Mouse (Mus musculus) hindbrain, embryonic 14.5 days (tissue): ENCODE results near the gene Theg. TPM values are rescaled to one million over a fixed set of nuclear protein-coding genes. Genes with fewer than 3 reads are reported as not detected.

Experiments
- ATAC-seq: fragments of 200-750 bp; cut with Nextera tagmentation; 2 replicates; pipeline ENCODE4 v1.8.0; 2017; ENCODE audit warnings: moderate number of reproducible peaks, mild to moderate bottlenecking, moderate TSS enrichment, moderate library complexity; ENCODE audit not compliant: low FRiP score
- DNase-seq: peaks from one replicate; pipeline ENCODE4 v3.0.0-alpha.2; 2015; ENCODE audit warnings: low spot score
- H3K27ac ChIP-seq: fragments of 300-500 bp; sonication (generic); 2 replicates; pipeline ENCODE4 v1.5.1; 2014; ENCODE audit warnings: mild to moderate bottlenecking, moderate library complexity
- H3K27me3 ChIP-seq: fragments of 300-500 bp; sonication (generic); 2 replicates; pipeline ENCODE4 v1.6.1; 2014; ENCODE audit warnings: mild to moderate bottlenecking, low read length, mixed read lengths; ENCODE audit not compliant: control insufficient read depth, insufficient read depth
- H3K36me3 ChIP-seq: fragments of 300-500 bp; sonication (generic); replicated peaks from 2 replicates; pipeline ENCODE4 v1.6.1; 2014; ENCODE audit not compliant: control insufficient read depth, insufficient read depth
- H3K4me1 ChIP-seq: fragments of 300-500 bp; sonication (generic); replicated peaks from 2 replicates; pipeline ENCODE4 v1.6.1; 2014; ENCODE audit warnings: antibody characterized with exemption, low read length, mixed read lengths; ENCODE audit not compliant: control insufficient read depth, insufficient read depth
- H3K4me2 ChIP-seq: fragments of 300-500 bp; sonication (generic); replicated peaks from 2 replicates; pipeline ENCODE4 v1.6.1; 2014; ENCODE audit warnings: mild to moderate bottlenecking, moderate library complexity
- H3K4me3 ChIP-seq: fragments of 300-500 bp; sonication (generic); replicated peaks from 2 replicates; pipeline ENCODE4 v1.5.1; 2014; ENCODE audit warnings: mild to moderate bottlenecking, low read length
- H3K9ac ChIP-seq: fragments of 300-500 bp; sonication (generic); 2 replicates; pipeline ENCODE4 v1.6.1; 2014
- H3K9me3 ChIP-seq: fragments of 300-500 bp; sonication (generic); 2 replicates; pipeline ENCODE4 v1.6.1; 2016; ENCODE audit warnings: low read length; ENCODE audit not compliant: control insufficient read depth
- WGBS: fragments of 180-500 bp; shearing (Covaris S2); extraction: QIAGEN DNeasy Blood & Tissue Kit; methylation state at CpG from one replicate; pipeline ENCODE4 v1.1.7; 2014; 5-methylcytosine and 5-hydroxymethylcytosine counted together
- polyA plus RNA-seq: library from polyadenylated mRNA; unstranded; fragments of >200 nt; fragmentation: Nextera tagmentation; extraction: Ambion mirVana; gene quantifications from 2 replicates; pipeline ENCODE4 v1.2.1, GENCODE M21; 2014

The Theg gene
- polyA plus RNA-seq, 1 experiment from 2014 or later: not detected

- whole genome bisulfite sequencing: 92% methylated on average over 6 of the region's 6 CpGs
- ATAC-seq (no peak), DNase-seq (no peak)
- H3K27me3 ChIP-seq: no peaks in the 10 kb centered on the region
- no peaks in the 10 kb centered on the region for H3K9me3 ChIP-seq
- H3K27ac ChIP-seq: no peak overlapping the region
- no peaks in the 10 kb centered on the region for H3K4me1 ChIP-seq
- H3K4me2 ChIP-seq: no peak overlapping the region
- no peaks in the 10 kb centered on the region for H3K36me3 ChIP-seq
- no peak overlapping the region for H3K4me3 ChIP-seq
- no peak overlapping the region for H3K9ac ChIP-seq
These were observed 12.3 kb downstream of the Theg start for GRCm38 (mm10) chr10:79574796-79575195.

GRCm38 (mm10) chr10:79574350-79574749 lies 12.8 kb downstream of the Theg start:
- DNase-seq (no peak), ATAC-seq (no peak)
- H3K36me3 ChIP-seq: no peaks in the 10 kb centered on the region
- 85% methylated on average over 8 of the region's 8 CpGs for WGBS
- no peaks in the 10 kb centered on the region for H3K27me3 ChIP-seq
- no peak overlapping the region for H3K9ac ChIP-seq
- H3K4me2 ChIP-seq: no peak overlapping the region
- no peak overlapping the region for H3K4me3 ChIP-seq
- no peaks in the 10 kb centered on the region for H3K9me3 ChIP-seq
- H3K4me1 ChIP-seq: no peaks in the 10 kb centered on the region
- H3K27ac ChIP-seq: no peak overlapping the region

GRCm38 (mm10) chr10:79573611-79574010 lies 13.5 kb downstream of the Theg start:
- Histone ChIP-seq H3K4me2 (no peak overlapping the region), H3K9ac (no peak overlapping the region), H3K4me1 (no peaks in the 10 kb centered on the region), H3K36me3 (no peaks in the 10 kb centered on the region), H3K27ac (no peak overlapping the region), H3K9me3 (no peaks in the 10 kb centered on the region), H3K4me3 (no peak overlapping the region), H3K27me3 (no peaks in the 10 kb centered on the region)
- no peak for DNase-seq
- WGBS: 90% methylated on average over 6 of the region's 6 CpGs
- no peak for ATAC-seq

GRCm38 (mm10) chr10:79571314-79571713 lies 15.8 kb downstream of the Theg start:
- 95% methylated on average over 2 of the region's 2 CpGs for WGBS
- Histone ChIP-seq H3K4me3 (no peak overlapping the region), H3K4me1 (no peaks in the 10 kb centered on the region), H3K36me3 (no peaks in the 10 kb centered on the region), H3K9me3 (0 out of 2 replicates have a peak, but pooled peaks cover 7% of the 10 kb centered on the region), H3K4me2 (no peak overlapping the region), H3K9ac (no peak overlapping the region), H3K27me3 (no peaks in the 10 kb centered on the region), H3K27ac (no peak overlapping the region)
- ATAC-seq (no peak), DNase-seq (no peak)

- H3K4me1 ChIP-seq: no peaks in the 10 kb centered on the region
- H3K9me3 ChIP-seq: peaks cover 14% of the 10 kb centered on the region
- 89% methylated on average over 5 of the region's 5 CpGs for WGBS
- no peaks in the 10 kb centered on the region for H3K27me3 ChIP-seq
- H3K4me3 ChIP-seq: no peak overlapping the region
- DNase-seq: no peak
- H3K4me2 ChIP-seq: no peak overlapping the region
- no peak overlapping the region for H3K27ac ChIP-seq
- no peaks in the 10 kb centered on the region for H3K36me3 ChIP-seq
- H3K9ac ChIP-seq: no peak overlapping the region
- ATAC-seq: no peak
These were observed 17.2 kb downstream of the Theg start for GRCm38 (mm10) chr10:79569921-79570320.

- WGBS: 92% methylated on average over 2 of the region's 2 CpGs
- Histone ChIP-seq H3K9me3 (peaks cover 9% of the 10 kb centered on the region), H3K9ac (no peak overlapping the region), H3K4me1 (no peaks in the 10 kb centered on the region), H3K4me2 (no peak overlapping the region), H3K27ac (no peak overlapping the region), H3K27me3 (no peaks in the 10 kb centered on the region), H3K4me3 (no peak overlapping the region), H3K36me3 (no peaks in the 10 kb centered on the region)
- ATAC-seq: no peak
- DNase-seq: no peak
These were observed 27.4 kb downstream of the Theg start for GRCm38 (mm10) chr10:79559716-79560115.

- no peak for DNase-seq
- Histone ChIP-seq H3K4me1 (peaks cover 16% of the 10 kb centered on the region), H3K27me3 (no peaks in the 10 kb centered on the region), H3K27ac (no peak overlapping the region), H3K36me3 (no peaks in the 10 kb centered on the region), H3K9ac (no peak overlapping the region), H3K4me2 (no peak overlapping the region), H3K9me3 (no peaks in the 10 kb centered on the region), H3K4me3 (no peak overlapping the region)
- 96% methylated on average over 5 of the region's 5 CpGs for WGBS
- no peak for ATAC-seq
These were observed 29.6 kb downstream of the Theg start for GRCm38 (mm10) chr10:79557496-79557895.

GRCm38 (mm10) chr10:79556951-79557350 lies 30.2 kb downstream of the Theg start:
- ATAC-seq: no peak
- no peaks in the 10 kb centered on the region for H3K36me3 ChIP-seq
- H3K9me3 ChIP-seq: no peaks in the 10 kb centered on the region
- H3K9ac ChIP-seq: no peak overlapping the region
- H3K4me1 ChIP-seq: peaks cover 19% of the 10 kb centered on the region
- H3K27ac ChIP-seq: no peak overlapping the region
- WGBS: 89% methylated on average over 5 of the region's 5 CpGs
- no peak overlapping the region for H3K4me2 ChIP-seq
- no peaks in the 10 kb centered on the region for H3K27me3 ChIP-seq
- no peak overlapping the region for H3K4me3 ChIP-seq
- no peak for DNase-seq

- Histone ChIP-seq H3K4me3 (peak overlapping the region; percentile 97), H3K27ac (no peak overlapping the region), H3K4me1 (peaks cover 19% of the 10 kb centered on the region), H3K9me3 (no peaks in the 10 kb centered on the region), H3K36me3 (0 out of 2 replicates have a peak, but pooled peaks cover under 1% of the 10 kb centered on the region), H3K4me2 (peak overlapping the region; percentile 93), H3K27me3 (no peaks in the 10 kb centered on the region), H3K9ac (peak overlapping the region; percentile 93)
- no peak for ATAC-seq
- 27% methylated on average over 7 of the region's 7 CpGs for WGBS
- DNase-seq: no peak
These were observed 31.9 kb downstream of the Theg start for GRCm38 (mm10) chr10:79555238-79555724.
